Mouse (Mus musculus) liver, embryonic 15.5 days (tissue): ENCODE measurements around the gene Th. TPM values are rescaled to one million over a fixed set of nuclear protein-coding genes. Genes with fewer than 3 reads are reported as not detected.

ENCODE experiments used
- ATAC-seq: fragments of 200-750 bp; cut with Nextera tagmentation; 2 replicates; pipeline ENCODE4 v1.8.0; 2017; ENCODE audit warnings: moderate number of reproducible peaks, mild to moderate bottlenecking, moderate library complexity; ENCODE audit not compliant: insufficient read depth
- H3K27ac ChIP-seq: fragments of 300-500 bp; sonication (generic); replicated peaks from 2 replicates; pipeline ENCODE4 v1.5.1; 2015; ENCODE audit warnings: mild to moderate bottlenecking, inconsistent platforms
- H3K27me3 ChIP-seq: fragments of 300-500 bp; sonication (generic); 2 replicates; pipeline ENCODE4 v1.6.1; 2015; ENCODE audit warnings: mild to moderate bottlenecking, inconsistent platforms
- H3K36me3 ChIP-seq: fragments of 300-500 bp; sonication (generic); replicated peaks from 2 replicates; pipeline ENCODE4 v1.6.1; 2015; ENCODE audit warnings: moderate library complexity, mild to moderate bottlenecking, inconsistent platforms
- H3K4me1 ChIP-seq: fragments of 300-500 bp; sonication (generic); replicated peaks from 2 replicates; pipeline ENCODE4 v1.6.1; 2015; ENCODE audit warnings: inconsistent platforms
- H3K4me2 ChIP-seq: fragments of 300-500 bp; sonication (generic); 2 replicates; pipeline ENCODE4 v1.6.1; 2015; ENCODE audit warnings: moderate library complexity, mild to moderate bottlenecking, inconsistent platforms
- H3K4me3 ChIP-seq: fragments of 300-500 bp; sonication (generic); replicated peaks from 2 replicates; pipeline ENCODE4 v1.5.1; 2015; ENCODE audit warnings: mild to moderate bottlenecking, inconsistent platforms
- H3K9ac ChIP-seq: fragments of 300-500 bp; sonication (generic); 2 replicates; pipeline ENCODE4 v1.6.1; 2015; ENCODE audit warnings: moderate library complexity, mild to moderate bottlenecking, inconsistent platforms
- H3K9me3 ChIP-seq: fragments of 300-500 bp; sonication (generic); replicated peaks from 2 replicates; pipeline ENCODE4 v1.6.1; 2016; ENCODE audit warnings: inconsistent platforms
- WGBS: fragments of 180-500 bp; shearing (Covaris S2); methylation state at CpG from one replicate; pipeline ENCODE4 v1.1.7; 2015; ENCODE audit warnings: mixed read lengths; ENCODE audit not compliant: insufficient replicate concordance; 5-methylcytosine and 5-hydroxymethylcytosine counted together
- polyA plus RNA-seq: library from polyadenylated mRNA; unstranded; fragments of >200 nt; fragmentation: Nextera tagmentation; extraction: Ambion mirVana; gene quantifications from 2 replicates; pipeline ENCODE4 v1.2.1, GENCODE M21; 2015

The Th gene
- polyA plus RNA-seq = 0.09 and 0.16 TPM in 2 replicates

DNA sequence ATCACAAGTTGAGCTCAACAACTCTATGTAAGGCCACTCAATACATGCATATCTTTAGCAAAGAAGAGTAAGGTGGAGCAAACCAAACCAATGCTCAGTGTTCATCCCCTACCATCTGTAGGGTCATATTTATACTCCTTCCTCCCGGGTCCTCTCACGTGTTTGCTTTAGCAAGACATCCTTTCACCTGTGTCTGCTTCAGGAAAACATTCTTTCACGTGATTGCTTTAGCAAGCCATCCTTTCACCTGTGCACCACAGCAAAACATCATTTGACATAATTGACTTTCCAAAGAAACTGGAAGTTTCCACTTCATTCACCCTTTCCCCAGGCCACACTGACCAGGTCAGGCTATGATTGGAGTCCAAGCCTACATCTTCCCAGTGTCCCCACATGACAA lies at the start of gene Th:
Gene Th (minus strand): TSS at position 101 of the 400 bp plus-strand sequence.
- Histone ChIP-seq H3K4me1 (no peaks in the 10 kb centered on the region), H3K27ac (no peak within 1 kb of the TSS)

DNA sequence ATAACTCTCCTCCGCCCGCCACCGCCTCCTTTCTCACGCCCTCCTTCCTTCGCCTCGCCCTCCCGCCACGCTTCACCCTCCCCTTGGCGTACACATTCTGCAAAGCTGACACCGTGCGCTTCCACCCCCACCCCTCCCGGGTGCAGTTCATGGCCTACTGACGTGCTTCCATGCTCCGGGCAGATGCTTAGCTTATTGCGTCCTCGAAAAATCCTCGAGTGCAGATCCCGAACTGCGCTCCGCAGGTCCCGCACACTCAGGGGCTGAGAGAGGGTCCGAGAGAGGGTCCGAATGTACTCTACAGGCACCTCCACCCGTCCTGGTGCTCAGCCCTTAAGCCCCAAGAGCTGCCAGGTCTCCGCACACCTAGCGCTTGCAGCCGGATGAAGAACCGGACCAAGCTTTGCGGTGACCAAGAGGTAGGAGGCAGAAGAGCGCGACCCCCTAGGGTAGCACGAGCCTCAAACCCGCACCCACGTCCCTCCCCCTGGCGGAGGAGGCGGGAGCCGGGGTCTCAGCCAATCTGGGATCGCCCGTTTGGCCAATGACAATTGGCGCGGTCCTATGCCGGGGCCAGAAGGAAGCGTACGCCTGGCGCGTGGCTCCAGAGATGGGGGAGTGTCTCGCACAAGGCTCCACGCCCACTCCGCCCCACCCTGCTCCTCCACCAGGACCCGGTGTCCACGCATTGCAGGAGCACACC lies 38.0 kb upstream of the Th start, which contains the start of gene Ascl2:
Gene Ascl2 (minus strand): TSS at position 456 of the 703 bp plus-strand sequence.
- H3K4me1 ChIP-seq = peaks cover 24% of the 10 kb centered on the region
- H3K27me3 ChIP-seq = peaks cover 84% of the 10 kb centered on the region
- no peaks in the 10 kb centered on the region for H3K36me3 ChIP-seq
- peak within 1 kb of the TSS; percentile 46 for H3K4me3 ChIP-seq
- no peaks in the 10 kb centered on the region for H3K9me3 ChIP-seq
- WGBS = 2% methylated on average over 51 of the region's 51 CpGs
- H3K9ac ChIP-seq = no peak within 1 kb of the TSS
- no peak within 1 kb of the TSS for H3K27ac ChIP-seq
- H3K4me2 ChIP-seq = peak within 1 kb of the TSS; percentile 72
- ATAC-seq = no peak

More for the DNA sequence above, at the start of gene Th:
- no peak within 1 kb of the TSS for H3K9ac ChIP-seq
- H3K4me3 ChIP-seq = no peak within 1 kb of the TSS
- no peaks in the 10 kb centered on the region for H3K9me3 ChIP-seq
- 58% methylated on average over 3 of the region's 3 CpGs for WGBS
- H3K36me3 ChIP-seq = no peaks in the 10 kb centered on the region
- H3K27me3 ChIP-seq = no peaks in the 10 kb centered on the region
- no peak for ATAC-seq
- no peak within 1 kb of the TSS for H3K4me2 ChIP-seq

DNA sequence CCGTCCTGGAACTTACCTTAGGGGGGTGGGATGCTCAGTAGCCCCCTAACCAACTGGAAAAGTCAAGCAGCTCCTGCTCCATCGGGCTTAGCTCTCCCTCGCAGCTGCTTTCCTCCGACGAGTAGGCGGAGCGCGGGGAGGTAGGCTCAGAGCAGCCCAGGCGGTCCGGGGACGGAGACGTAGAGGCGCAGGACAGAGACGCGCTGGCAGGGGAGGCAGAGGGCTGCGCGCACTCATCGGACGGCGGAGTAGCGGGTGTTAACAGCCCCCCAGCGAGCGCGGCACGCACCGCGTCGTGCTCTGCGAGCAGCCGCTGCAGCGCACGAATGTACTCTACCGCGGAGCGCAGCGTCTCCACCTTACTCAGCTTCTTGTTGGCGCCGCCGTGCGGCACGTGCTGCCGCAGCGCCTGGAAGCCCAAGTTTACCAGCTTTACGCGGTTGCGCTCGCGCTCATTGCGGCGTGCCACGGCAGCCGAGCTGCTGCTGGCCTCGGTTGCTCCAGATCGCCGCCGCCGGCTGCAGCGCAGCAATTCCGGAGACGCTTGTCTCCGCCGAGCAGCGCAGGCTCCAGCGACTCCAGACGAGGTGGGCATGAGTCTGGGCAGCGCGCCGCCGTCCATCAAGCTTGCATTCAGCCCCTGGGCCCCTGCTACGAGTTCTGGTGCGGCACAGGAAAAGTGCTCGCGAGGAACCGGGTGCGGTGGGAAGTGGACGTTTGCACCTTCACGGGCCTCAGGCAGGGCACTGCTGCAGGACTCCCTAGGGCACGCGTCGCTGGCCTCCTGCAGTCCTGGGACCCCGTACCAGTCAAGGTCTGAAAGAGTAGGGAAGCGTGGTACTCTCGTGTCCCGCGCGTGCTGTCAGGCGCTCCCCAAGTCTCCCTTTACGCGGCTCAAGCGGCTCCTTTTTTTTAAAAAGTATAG lies 37.2 kb upstream of the Th start:
- H3K4me2 ChIP-seq = peak overlapping the region; percentile 72
- no peaks in the 10 kb centered on the region for H3K36me3 ChIP-seq
- under 1% methylated on average over 90 of the region's 90 CpGs for WGBS
- H3K4me3 ChIP-seq = peak overlapping the region; percentile 46
- H3K9me3 ChIP-seq = no peaks in the 10 kb centered on the region
- peaks cover 88% of the 10 kb centered on the region for H3K27me3 ChIP-seq
- ATAC-seq = peak; percentile 31
- H3K4me1 ChIP-seq = peaks cover 24% of the 10 kb centered on the region
- peak overlapping the region; percentile 61 for H3K27ac ChIP-seq
- H3K9ac ChIP-seq = no peak overlapping the region

DNA sequence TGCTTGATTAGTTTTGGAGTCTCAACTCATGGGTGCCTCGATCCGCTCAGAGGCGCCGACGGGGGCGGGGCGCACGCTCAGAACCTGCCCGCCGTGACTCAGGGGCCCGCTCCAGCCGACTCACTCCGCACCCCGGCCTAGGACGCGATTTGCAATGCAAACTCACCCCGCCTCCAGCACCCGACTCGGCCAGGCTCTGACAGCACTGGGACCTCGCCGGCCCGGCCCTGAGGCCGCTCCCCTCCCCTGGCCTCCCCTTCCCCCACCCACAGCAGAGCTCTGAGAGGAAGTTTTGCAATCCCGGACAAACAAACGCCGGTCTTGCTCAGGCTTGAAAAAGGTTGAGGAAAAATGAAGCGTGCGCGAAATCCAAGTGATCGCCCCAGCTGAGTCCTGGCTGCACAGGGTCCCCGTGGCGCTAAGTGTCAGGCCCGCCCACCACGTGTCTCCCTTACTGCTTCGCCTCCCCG lies 36.5 kb upstream of the Th start:
- no peaks in the 10 kb centered on the region for H3K9me3 ChIP-seq
- H3K36me3 ChIP-seq = no peaks in the 10 kb centered on the region
- under 1% methylated on average over 36 of the region's 36 CpGs for WGBS
- peak overlapping the region; percentile 61 for H3K27ac ChIP-seq
- no peak overlapping the region for H3K9ac ChIP-seq
- peak overlapping the region; percentile 72 for H3K4me2 ChIP-seq
- peaks cover 92% of the 10 kb centered on the region for H3K27me3 ChIP-seq
- peak overlapping the region; percentile 46 for H3K4me3 ChIP-seq
- H3K4me1 ChIP-seq = peaks cover 24% of the 10 kb centered on the region
- peak; percentile 72 for ATAC-seq

DNA sequence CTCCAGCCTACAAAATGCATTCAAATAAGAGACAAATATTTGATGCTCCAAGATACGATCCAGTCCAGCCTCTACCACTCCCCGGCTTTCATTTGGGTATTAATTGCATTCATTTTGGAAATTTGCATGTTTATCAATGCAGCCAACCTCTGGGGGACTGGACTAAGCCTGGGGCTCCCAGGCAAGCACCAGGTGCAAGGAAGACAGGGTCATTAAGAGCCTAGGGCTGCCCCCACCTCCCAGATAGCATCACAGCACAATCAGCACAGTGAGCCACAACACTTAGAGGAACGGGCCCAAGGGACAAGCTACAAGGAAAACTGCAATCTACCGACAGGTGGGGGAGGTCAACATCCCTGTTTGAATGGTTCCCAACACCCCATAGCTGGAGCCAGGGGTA lies 28.8 kb upstream of the Th start:
- WGBS = 63% methylated on average over 4 of the region's 4 CpGs
- no peak for ATAC-seq
- H3K4me1 ChIP-seq = no peaks in the 10 kb centered on the region
- H3K36me3 ChIP-seq = no peaks in the 10 kb centered on the region
- no peak overlapping the region for H3K4me3 ChIP-seq
- H3K4me2 ChIP-seq = no peak overlapping the region
- H3K27ac ChIP-seq = no peak overlapping the region
- H3K9me3 ChIP-seq = no peaks in the 10 kb centered on the region
- no peak overlapping the region for H3K9ac ChIP-seq
- peaks cover 30% of the 10 kb centered on the region for H3K27me3 ChIP-seq

DNA sequence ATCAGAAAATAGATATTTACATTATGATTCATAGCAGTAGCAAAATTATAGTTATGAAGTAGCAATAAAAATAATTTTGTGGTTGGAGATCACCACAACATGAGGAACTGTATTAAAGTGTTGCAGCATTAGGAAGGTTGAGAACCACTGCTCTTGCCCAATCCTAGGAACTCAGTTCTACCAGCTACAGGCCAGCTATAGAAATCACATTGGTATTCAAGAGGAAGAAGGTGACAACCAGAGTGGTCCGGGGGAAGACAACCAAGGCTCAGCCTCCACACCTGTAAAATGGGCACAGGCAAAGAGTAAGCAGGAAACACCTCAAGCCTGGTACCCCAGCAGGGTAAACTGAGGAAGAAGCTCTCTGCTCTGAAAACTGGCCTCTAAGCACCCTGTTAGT lies 27.9 kb upstream of the Th start:
- 60% methylated on average over 1 of the region's 1 CpGs for WGBS

DNA sequence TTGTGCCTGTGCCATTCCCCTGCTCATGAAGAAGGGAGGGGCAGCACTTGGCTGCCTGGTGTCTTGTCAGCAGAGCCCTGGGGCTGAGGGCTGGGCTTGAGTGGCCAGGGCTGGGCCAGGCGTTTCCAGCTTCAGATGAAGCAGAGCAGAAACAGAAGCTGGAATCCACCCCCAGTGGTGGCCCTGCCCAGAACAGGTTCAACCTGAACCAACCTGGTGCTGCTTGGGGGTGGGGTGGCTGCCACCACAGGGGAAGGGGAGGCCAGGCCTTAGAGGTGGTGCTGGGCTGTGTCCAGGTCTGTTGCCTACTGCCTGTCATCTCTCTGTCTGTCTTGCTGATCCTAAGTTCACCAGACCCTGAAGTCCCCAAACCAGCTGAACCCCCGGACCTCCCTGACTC lies 25.1 kb upstream of the Th start:
- no peak overlapping the region for H3K9ac ChIP-seq
- ATAC-seq = no peak
- no peak overlapping the region for H3K4me3 ChIP-seq
- WGBS = 63% methylated on average over 2 of the region's 2 CpGs
- peaks cover 3% of the 10 kb centered on the region; the same call in 1 of the 2 replicates for H3K27me3 ChIP-seq
- no peak overlapping the region for H3K27ac ChIP-seq
- H3K9me3 ChIP-seq = no peaks in the 10 kb centered on the region
- H3K4me2 ChIP-seq = no peak overlapping the region
- no peaks in the 10 kb centered on the region for H3K4me1 ChIP-seq
- no peaks in the 10 kb centered on the region for H3K36me3 ChIP-seq

More for the DNA sequence above, 27.9 kb upstream of the Th start:
- no peaks in the 10 kb centered on the region for H3K4me1 ChIP-seq
- no peak overlapping the region for H3K4me2 ChIP-seq
- H3K9ac ChIP-seq = no peak overlapping the region
- ATAC-seq = no peak
- no peaks in the 10 kb centered on the region for H3K36me3 ChIP-seq
- H3K4me3 ChIP-seq = no peak overlapping the region
- H3K27ac ChIP-seq = no peak overlapping the region
- H3K9me3 ChIP-seq = no peaks in the 10 kb centered on the region
- peaks cover 21% of the 10 kb centered on the region for H3K27me3 ChIP-seq

DNA sequence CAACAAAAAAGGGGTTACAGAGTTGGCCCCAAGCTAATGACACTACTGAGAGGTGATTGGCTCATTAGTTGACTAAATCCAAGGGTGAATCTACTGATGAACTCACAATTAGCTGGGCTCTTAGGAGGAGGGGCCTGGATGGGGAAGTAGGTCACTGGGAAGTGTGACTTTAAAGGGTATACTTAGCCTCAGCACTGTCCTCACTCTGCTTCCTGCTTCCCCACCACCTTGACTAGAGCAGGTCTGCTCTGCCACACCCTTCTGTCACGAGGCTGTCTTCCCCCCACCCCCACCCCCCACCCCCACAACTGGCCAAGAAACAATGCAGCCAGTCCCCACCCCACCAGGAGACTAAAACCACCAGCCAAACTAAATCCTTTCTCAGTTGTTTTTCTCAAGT lies 18.6 kb upstream of the Th start:
- no peak overlapping the region for H3K27ac ChIP-seq
- H3K36me3 ChIP-seq = no peaks in the 10 kb centered on the region
- no peaks in the 10 kb centered on the region for H3K9me3 ChIP-seq
- H3K27me3 ChIP-seq = peaks cover 19% of the 10 kb centered on the region; the same call in 1 of the 2 replicates
- H3K4me2 ChIP-seq = no peak overlapping the region
- H3K4me1 ChIP-seq = no peaks in the 10 kb centered on the region
- ATAC-seq = no peak
- 5% methylated on average over 1 of the region's 1 CpGs for WGBS
- H3K9ac ChIP-seq = no peak overlapping the region
- no peak overlapping the region for H3K4me3 ChIP-seq

DNA sequence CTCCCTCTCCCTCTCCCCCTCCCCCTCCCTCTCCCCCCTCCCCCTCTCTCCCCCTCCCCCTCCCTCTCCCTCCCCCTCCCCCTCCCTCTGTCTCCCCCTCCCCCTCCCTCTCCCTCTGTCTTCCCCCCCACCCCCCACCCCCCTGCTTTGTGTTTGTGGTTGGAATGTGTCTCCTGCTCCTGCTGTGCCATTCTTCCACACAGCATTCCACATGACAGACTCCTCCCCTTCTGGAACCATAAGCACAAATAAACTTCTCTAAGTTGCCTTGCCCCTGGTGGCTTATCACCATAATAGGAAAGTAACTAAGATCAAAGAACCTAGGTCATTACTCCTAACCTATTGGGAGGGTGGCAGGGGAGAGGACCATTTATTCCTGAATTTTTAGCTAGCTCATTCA lies 6.7 kb upstream of the Th start:
- Histone ChIP-seq H3K27ac (no peak overlapping the region), H3K9ac (no peak overlapping the region), H3K9me3 (no peaks in the 10 kb centered on the region), H3K36me3 (no peaks in the 10 kb centered on the region), H3K4me2 (no peak overlapping the region), H3K27me3 (peaks cover 5% of the 10 kb centered on the region; the same call in 1 of the 2 replicates), H3K4me3 (no peak overlapping the region), H3K4me1 (no peaks in the 10 kb centered on the region)
- ATAC-seq = no peak

DNA sequence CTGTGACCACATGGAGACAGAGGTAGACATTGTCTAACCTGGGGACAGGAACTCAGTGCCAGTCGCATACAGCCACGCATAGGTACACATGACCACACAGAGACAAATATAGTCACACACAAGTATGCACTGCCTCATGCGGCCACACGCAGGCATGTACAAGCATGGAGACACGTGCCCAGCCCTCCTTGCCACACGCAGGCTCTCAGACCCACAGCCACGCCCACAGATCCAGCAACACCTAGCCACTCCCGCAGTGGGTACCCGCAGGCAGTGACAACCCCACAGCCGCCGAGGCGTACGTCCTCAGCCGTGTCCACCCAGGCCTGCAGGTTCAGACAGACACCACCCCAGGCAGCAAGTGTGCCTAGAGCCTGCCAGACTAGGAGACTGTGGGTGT lies 4.8 kb upstream of the Th start:
- Histone ChIP-seq H3K9ac (no peak overlapping the region), H3K4me1 (no peaks in the 10 kb centered on the region), H3K27ac (no peak overlapping the region), H3K4me3 (no peak overlapping the region), H3K9me3 (no peaks in the 10 kb centered on the region), H3K4me2 (no peak overlapping the region), H3K36me3 (no peaks in the 10 kb centered on the region), H3K27me3 (peaks cover 5% of the 10 kb centered on the region; the same call in 1 of the 2 replicates)
- ATAC-seq = no peak
- WGBS = 77% methylated on average over 14 of the region's 14 CpGs

DNA sequence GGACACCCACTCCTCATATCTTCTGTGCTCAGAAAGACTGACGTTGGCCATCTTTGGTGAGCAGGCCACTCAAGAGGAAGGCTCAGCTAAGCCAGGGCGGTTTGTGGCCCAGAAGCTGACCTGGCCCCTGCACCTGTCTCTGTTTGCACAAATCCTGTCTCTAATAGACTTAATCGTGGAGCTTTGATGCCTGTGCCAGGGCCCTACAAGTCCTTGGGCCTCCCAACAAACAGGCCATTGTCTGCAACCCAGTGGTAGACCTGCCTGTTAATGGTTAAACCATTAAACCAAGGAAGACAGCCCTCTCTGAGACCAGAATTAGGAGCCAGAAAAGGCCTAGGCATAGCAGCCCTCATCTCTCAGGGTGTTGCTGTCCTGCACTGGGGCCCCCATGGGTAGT lies 1.5 kb upstream of the Th start:
- no peak overlapping the region for H3K27ac ChIP-seq
- H3K4me2 ChIP-seq = no peak overlapping the region
- no peak for ATAC-seq
- H3K4me3 ChIP-seq = no peak overlapping the region
- no peaks in the 10 kb centered on the region for H3K36me3 ChIP-seq
- no peaks in the 10 kb centered on the region for H3K27me3 ChIP-seq
- H3K9me3 ChIP-seq = no peaks in the 10 kb centered on the region
- 41% methylated on average over 3 of the region's 3 CpGs for WGBS
- no peaks in the 10 kb centered on the region for H3K4me1 ChIP-seq
- H3K9ac ChIP-seq = no peak overlapping the region
